Mouse (Mus musculus) heart, embryonic 16.5 days (tissue): ENCODE measurements around the gene Gm2115. TPM values are rescaled to one million over a fixed set of nuclear protein-coding genes. Genes with fewer than 3 reads are reported as not detected.

Experiments used
- ATAC-seq: fragments of 200-750 bp; cut with Nextera tagmentation; replicated peaks from 2 replicates; pipeline ENCODE4 v1.8.0; 2017; ENCODE audit warnings: moderate number of reproducible peaks; ENCODE audit not compliant: insufficient read depth, low FRiP score; ENCODE audit errors: extremely low read depth
- H3K27ac ChIP-seq: fragments of 300-500 bp; sonication (generic); 2 replicates; pipeline ENCODE4 v1.5.1; 2014; ENCODE audit warnings: mild to moderate bottlenecking, low read length, control low read depth, moderate library complexity
- H3K27me3 ChIP-seq: fragments of 300-500 bp; sonication (generic); 2 replicates; pipeline ENCODE4 v1.6.1; 2014; ENCODE audit warnings: low read length, mixed read lengths; ENCODE audit not compliant: control insufficient read depth, insufficient read depth
- H3K36me3 ChIP-seq: fragments of 300-500 bp; sonication (generic); 2 replicates; pipeline ENCODE4 v1.6.1; 2014; ENCODE audit not compliant: control insufficient read depth, insufficient read depth
- H3K4me1 ChIP-seq: fragments of 300-500 bp; sonication (generic); 2 replicates; pipeline ENCODE4 v1.6.1; 2014; ENCODE audit warnings: low read length, mixed read lengths; ENCODE audit not compliant: control insufficient read depth, insufficient read depth
- H3K4me2 ChIP-seq: fragments of 300-500 bp; sonication (generic); 2 replicates; pipeline ENCODE4 v1.6.1; 2014; ENCODE audit warnings: low read depth, mild to moderate bottlenecking, control low read depth, low read length
- H3K4me3 ChIP-seq: fragments of 300-500 bp; sonication (generic); 2 replicates; pipeline ENCODE4 v1.5.1; 2014; ENCODE audit warnings: mild to moderate bottlenecking, control low read depth, low read length
- H3K9ac ChIP-seq: fragments of 300-500 bp; sonication (generic); 2 replicates; pipeline ENCODE4 v1.6.1; 2014; ENCODE audit warnings: low read length, control low read depth
- H3K9me3 ChIP-seq: fragments of 300-500 bp; sonication (generic); replicated peaks from 2 replicates; pipeline ENCODE4 v1.6.1; 2016; ENCODE audit warnings: low read length; ENCODE audit not compliant: control insufficient read depth
- WGBS: fragments of 180-500 bp; shearing (Covaris S2); extraction: QIAGEN DNeasy Blood & Tissue Kit; methylation state at CpG from one replicate; pipeline ENCODE4 v1.1.7; 2014; 5-methylcytosine and 5-hydroxymethylcytosine counted together
- polyA plus RNA-seq: library from polyadenylated mRNA; unstranded; fragments of >200 nt; fragmentation: Nextera tagmentation; extraction: Ambion mirVana; gene quantifications from 2 replicates; pipeline ENCODE4 v1.2.1, GENCODE M21; 2015

Gene Gm2115
- polyA plus RNA-seq, 1 experiment from 2014 or later: 0.13 TPM

DNA sequence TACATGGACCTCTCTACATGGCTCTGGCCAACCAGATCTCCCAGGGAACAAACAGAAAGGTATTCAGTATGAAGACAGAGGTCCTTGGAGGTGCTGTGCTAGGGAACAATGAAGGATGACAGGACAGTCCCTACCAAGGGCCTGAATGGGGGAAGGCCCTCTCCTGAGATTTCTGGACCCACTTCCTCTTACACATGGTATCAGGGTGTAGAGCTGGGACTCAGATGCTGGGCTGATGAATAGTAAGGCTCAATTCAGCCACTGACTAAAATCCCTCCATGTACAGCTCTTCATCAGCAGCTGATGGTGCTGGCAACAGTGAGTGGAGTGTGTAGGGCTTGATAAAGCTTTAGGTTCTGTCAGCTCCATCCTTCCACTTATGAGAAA, 66.2 kb downstream of the Gm2115 start:
- Histone ChIP-seq H3K4me3 (no peak overlapping the region), H3K36me3 (no peaks in the 10 kb centered on the region), H3K4me2 (no peak overlapping the region), H3K27me3 (no peaks in the 10 kb centered on the region), H3K9me3 (no peaks in the 10 kb centered on the region), H3K9ac (no peak overlapping the region), H3K4me1 (no peaks in the 10 kb centered on the region), H3K27ac (no peak overlapping the region)
- ATAC-seq: no peak; the same call in 1 of the 2 replicates

DNA sequence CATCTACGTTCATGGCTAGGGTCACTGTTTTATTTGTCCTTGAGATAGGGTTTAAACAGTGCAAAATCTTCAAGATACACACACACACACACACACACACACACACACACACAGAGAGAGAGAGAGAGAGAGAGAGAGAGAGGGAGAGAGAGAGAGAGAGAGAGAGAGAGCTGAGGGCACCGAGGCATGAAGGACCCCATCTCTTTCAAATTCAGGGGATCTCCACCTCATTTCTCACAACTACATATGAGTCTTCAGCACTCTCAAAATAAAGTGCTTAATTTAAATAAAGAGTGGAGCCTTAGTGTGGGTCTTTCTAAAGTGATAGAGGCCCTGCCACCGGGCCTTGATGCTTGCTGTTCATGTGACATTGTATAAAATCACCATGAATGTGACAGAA, 67.2 kb downstream of the Gm2115 start:
- ATAC-seq: no peak

DNA sequence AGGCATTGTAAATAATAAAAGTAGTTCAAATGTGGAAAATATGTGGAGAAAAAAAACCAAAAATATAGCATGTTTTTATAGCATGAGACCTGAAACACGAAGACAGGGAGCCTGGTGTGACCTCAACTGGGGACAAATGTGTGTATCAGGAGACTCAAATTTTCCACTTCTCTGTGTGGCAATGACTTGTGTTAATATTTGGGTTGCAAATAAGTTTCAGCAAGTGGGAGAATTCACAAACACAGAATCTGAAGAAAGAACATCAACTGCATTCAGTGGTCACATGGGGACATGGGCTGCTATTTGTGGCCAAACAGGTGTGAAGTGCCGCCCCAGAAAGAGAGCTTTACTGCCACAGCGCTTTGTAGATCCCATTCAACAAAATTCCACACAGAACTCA, 67.9 kb downstream of the Gm2115 start:
- no peak overlapping the region for H3K9ac ChIP-seq
- no peaks in the 10 kb centered on the region for H3K4me1 ChIP-seq
- WGBS: 79% methylated on average over 3 of the region's 3 CpGs
- no peaks in the 10 kb centered on the region for H3K27me3 ChIP-seq
- H3K27ac ChIP-seq: no peak overlapping the region
- H3K4me2 ChIP-seq: no peak overlapping the region
- ATAC-seq: no peak
- no peak overlapping the region for H3K4me3 ChIP-seq
- H3K36me3 ChIP-seq: no peaks in the 10 kb centered on the region
- no peaks in the 10 kb centered on the region for H3K9me3 ChIP-seq

More for the DNA sequence above, 67.2 kb downstream of the Gm2115 start:
- no peaks in the 10 kb centered on the region for H3K36me3 ChIP-seq
- no peak overlapping the region for H3K27ac ChIP-seq
- no peaks in the 10 kb centered on the region for H3K4me1 ChIP-seq
- H3K27me3 ChIP-seq: no peaks in the 10 kb centered on the region
- no peak overlapping the region for H3K4me3 ChIP-seq
- H3K9me3 ChIP-seq: no peaks in the 10 kb centered on the region
- H3K9ac ChIP-seq: no peak overlapping the region
- H3K4me2 ChIP-seq: no peak overlapping the region
- 82% methylated on average over 3 of the region's 3 CpGs for WGBS

DNA sequence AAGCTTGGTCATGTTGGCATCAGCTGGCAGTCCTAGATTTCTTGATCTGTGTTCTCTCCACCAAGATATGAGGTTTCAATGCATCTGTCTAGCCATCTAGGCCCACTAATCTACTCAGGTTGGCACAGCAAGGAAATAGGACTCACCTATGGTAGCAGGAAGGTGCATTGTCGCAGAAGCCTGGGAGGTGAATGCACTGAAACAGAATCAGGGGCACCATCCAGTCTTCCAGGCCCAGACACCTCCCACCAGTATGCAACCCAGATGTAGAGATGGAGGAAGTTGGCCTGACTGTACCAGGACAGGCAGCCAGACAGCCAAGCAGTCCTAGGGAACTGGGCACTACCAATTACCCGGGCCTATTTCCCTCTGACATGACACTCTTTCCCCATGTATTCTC, 71.9 kb downstream of the Gm2115 start:
- no peaks in the 10 kb centered on the region for H3K36me3 ChIP-seq
- 81% methylated on average over 2 of the region's 2 CpGs for WGBS
- no peak overlapping the region for H3K27ac ChIP-seq
- H3K9ac ChIP-seq: no peak overlapping the region
- ATAC-seq: no peak
- H3K27me3 ChIP-seq: no peaks in the 10 kb centered on the region
- H3K4me2 ChIP-seq: no peak overlapping the region
- no peak overlapping the region for H3K4me3 ChIP-seq
- no peaks in the 10 kb centered on the region for H3K9me3 ChIP-seq
- H3K4me1 ChIP-seq: peaks cover 7% of the 10 kb centered on the region

DNA sequence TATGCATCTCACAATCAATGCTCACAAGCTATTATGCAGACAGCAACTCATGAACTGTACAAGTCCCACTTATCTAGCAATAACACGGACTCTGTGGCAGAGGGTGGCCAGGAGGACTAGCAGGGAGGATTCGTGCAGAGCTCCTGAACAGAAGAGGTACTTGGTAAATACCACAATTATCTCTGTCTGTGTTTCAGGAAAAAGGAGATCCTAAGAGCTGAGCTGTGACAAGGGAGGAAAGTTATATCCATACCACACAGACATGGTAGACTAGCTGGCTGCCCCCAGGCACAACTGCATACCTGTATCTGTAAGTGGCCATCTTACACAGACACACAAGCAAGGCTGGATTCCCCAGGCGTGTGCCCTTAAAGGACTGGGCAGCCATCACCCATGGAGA, 72.6 kb downstream of the Gm2115 start:
- Histone ChIP-seq H3K9me3 (no peaks in the 10 kb centered on the region), H3K27ac (no peak overlapping the region), H3K9ac (no peak overlapping the region), H3K4me3 (no peak overlapping the region), H3K4me1 (peaks cover 7% of the 10 kb centered on the region), H3K4me2 (no peak overlapping the region), H3K27me3 (no peaks in the 10 kb centered on the region), H3K36me3 (no peaks in the 10 kb centered on the region)
- ATAC-seq: no peak
- WGBS: 61% methylated on average over 3 of the region's 3 CpGs

DNA sequence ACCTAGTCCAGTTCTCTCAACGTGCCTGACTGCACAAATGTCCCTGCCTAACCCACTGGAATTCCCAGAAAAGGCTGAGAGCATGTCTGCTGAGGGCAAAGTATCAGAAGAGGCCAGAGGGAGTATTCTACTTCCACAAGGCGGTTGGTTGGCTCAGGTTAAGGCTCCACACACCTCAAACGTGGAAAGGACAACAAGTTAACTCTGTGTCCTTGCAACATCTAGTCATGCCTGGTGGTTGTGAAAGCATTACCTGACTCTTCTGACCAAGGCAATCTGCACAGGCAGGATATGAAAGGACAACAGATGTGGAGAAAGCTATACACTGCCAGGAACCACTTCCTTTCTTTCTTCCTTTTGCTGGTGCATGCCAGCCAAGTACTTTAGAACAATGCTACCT, 75.7 kb downstream of the Gm2115 start:
- Histone ChIP-seq H3K9ac (no peak overlapping the region), H3K4me1 (peaks cover 7% of the 10 kb centered on the region), H3K9me3 (no peaks in the 10 kb centered on the region), H3K4me3 (no peak overlapping the region), H3K36me3 (no peaks in the 10 kb centered on the region), H3K27ac (no peak overlapping the region), H3K4me2 (no peak overlapping the region; the same call in 1 of the 2 replicates), H3K27me3 (no peaks in the 10 kb centered on the region)
- 70% methylated on average over 3 of the region's 3 CpGs for WGBS
- ATAC-seq: no peak

DNA sequence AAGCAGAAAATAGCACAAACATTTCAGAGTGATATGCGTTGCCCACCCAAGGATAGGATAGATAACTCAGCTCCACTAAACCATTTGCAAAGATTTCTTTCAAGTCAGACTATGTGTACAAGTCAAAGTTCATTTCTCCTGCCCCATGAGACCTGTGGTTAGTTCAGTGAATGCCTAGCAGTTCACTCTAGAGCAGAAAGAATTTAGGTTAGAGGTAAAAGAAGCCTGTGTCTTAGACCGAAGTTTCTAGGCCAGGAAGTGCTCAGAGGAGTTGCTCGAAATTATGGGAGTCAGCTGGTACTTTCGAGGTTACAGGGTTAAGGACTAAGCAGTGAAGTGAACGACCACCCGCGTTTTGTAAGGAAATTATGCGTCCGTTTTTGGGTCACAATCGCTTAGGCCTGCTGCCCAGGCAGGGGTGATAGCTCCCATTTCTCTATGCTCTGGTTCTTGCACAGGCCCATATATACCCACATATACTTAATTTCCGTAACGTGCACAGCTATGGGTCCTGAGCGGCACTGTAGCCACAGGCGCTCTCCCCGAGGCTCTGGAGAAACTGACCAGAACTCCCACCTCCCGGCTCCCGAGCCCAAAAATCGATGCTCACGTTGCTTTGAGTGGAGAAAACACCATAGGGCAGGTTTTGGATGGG, 76.4 kb downstream of the Gm2115 start:
- Histone ChIP-seq H3K9me3 (no peaks in the 10 kb centered on the region), H3K4me3 (peak overlapping the region; percentile 65), H3K27ac (no peak overlapping the region), H3K27me3 (no peaks in the 10 kb centered on the region), H3K9ac (peak overlapping the region; percentile 73), H3K4me2 (peak overlapping the region; percentile 98), H3K4me1 (peaks cover 7% of the 10 kb centered on the region), H3K36me3 (no peaks in the 10 kb centered on the region)
- no peak for ATAC-seq
- WGBS: 13% methylated on average over 19 of the region's 19 CpGs

DNA sequence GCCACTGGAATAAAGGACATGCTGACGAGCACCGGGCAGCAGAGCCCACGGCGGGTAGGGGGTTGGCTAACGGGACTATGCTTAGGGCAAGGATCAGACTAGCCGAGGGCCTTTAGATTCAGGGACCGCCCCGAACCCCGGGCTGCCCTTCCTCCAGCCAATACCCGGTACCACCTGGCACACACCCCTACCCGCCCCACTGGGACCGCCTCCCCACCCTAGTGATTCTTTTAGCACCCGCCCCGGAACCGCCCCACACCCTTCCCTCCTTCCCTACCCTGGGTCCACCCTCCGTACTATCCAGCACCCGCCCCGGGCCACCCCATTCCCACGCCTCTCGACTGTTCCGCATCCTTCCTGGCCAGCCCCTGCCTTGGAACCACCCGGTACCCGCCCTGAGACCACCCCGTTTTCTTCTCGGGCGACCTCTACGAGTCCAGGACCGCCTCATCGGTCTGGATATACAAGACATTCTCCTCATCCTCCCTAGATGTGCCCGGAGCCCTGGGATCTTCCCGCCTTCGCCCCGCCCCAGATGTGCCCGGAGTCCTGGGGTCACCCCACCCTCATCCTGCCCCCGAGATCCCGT, 77.0 kb downstream of the Gm2115 start:
- Histone ChIP-seq H3K9me3 (no peaks in the 10 kb centered on the region), H3K4me1 (peaks cover 7% of the 10 kb centered on the region), H3K27me3 (no peaks in the 10 kb centered on the region), H3K9ac (peak overlapping the region; percentile 73), H3K4me2 (peak overlapping the region; percentile 98), H3K4me3 (peak overlapping the region; percentile 65), H3K36me3 (no peaks in the 10 kb centered on the region), H3K27ac (no peak overlapping the region)
- peak; percentile 86 for ATAC-seq
- under 1% methylated on average over 33 of the region's 36 CpGs for WGBS

DNA sequence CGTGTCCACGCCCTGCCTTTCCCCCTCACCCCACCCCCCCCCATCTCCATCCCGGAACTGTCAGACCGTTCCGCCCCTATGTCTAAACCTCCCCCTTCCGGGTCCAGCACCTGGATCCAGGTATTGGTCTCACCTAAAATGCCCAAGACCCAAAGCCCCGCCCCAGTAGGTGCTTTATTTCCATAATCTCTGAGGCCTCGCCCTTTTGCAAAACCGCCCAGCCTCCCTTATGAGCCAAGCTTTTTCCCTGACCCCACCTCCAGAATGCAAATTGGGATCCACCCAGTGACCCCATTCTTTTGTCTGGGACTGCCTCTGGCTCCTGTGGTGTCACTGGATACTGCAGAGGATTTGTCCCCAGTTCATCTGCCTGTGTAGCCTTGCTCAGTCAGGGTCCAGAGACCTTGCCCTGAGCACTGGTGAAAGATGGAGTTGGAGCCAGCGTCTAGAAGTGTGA, 77.6 kb downstream of the Gm2115 start, which contains the start of gene Fah:
Gene Fah (minus strand): TSS at position 430 of the 457 bp plus-strand sequence.
- no peak within 1 kb of the TSS for H3K27ac ChIP-seq
- H3K4me3 ChIP-seq: peak within 1 kb of the TSS; percentile 65
- under 1% methylated on average over 10 of the region's 10 CpGs for WGBS
- ATAC-seq: peak; percentile 59
- no peaks in the 10 kb centered on the region for H3K9me3 ChIP-seq
- H3K4me2 ChIP-seq: peak within 1 kb of the TSS; percentile 98
- H3K4me1 ChIP-seq: peaks cover 7% of the 10 kb centered on the region
- no peaks in the 10 kb centered on the region for H3K36me3 ChIP-seq
- peak within 1 kb of the TSS; percentile 73 for H3K9ac ChIP-seq
- H3K27me3 ChIP-seq: no peaks in the 10 kb centered on the region
